Mouse (Mus musculus) CD4-positive, CD25-positive, alpha-beta regulatory T cell, adult 4 months (primary cell): ENCODE data around the gene Arhgap9. TPM values are rescaled to one million over a fixed set of nuclear protein-coding genes. Genes with fewer than 3 reads are reported as not detected.

Experiments used
- ATAC-seq: one replicate; pipeline ENCODE4 v1.8.0; 2017
- polyA plus RNA-seq, 2 experiments: library from polyadenylated mRNA; unstranded; fragments of 100-300 nt; shearing (Covaris generic); gene quantifications; one replicate each; pipeline ENCODE4 v1.2.1; 2017

The Arhgap9 gene
- polyA plus RNA-seq, 2 experiments from 2014 or later, result 92.4 to 118 TPM

GRCm38 (mm10) chr10:127324495-127324894 lies 2.7 kb downstream of the Arhgap9 start:
- ATAC-seq, result peak; percentile 74

GRCm38 (mm10) chr10:127325454-127326016 lies 3.8 kb downstream of the Arhgap9 start:
- ATAC-seq, result peak; percentile 21

GRCm38 (mm10) chr10:127326017-127326801 lies 4.4 kb downstream of the Arhgap9 start:
- peak; percentile 32 for ATAC-seq

GRCm38 (mm10) chr10:127326828-127327227 lies 5.1 kb downstream of the Arhgap9 start:
- ATAC-seq, result no peak

- ATAC-seq, result no peak
Observed at GRCm38 (mm10) chr10:127327461-127328145, 5.8 kb downstream of the Arhgap9 start.

GRCm38 (mm10) chr10:127330212-127330611 lies 8.4 kb downstream of the Arhgap9 start:
- ATAC-seq, result no peak

- peak; percentile 44 for ATAC-seq
Observed at GRCm38 (mm10) chr10:127332211-127332874, 10.6 kb downstream of the Arhgap9 start.

GRCm38 (mm10) chr10:127333152-127333551 lies 11.4 kb downstream of the Arhgap9 start:
- ATAC-seq, result peak; percentile 28

GRCm38 (mm10) chr10:127335271-127335670 lies 13.5 kb downstream of the Arhgap9 start:
- ATAC-seq, result no peak

GRCm38 (mm10) chr10:127336952-127337351 lies 15.2 kb downstream of the Arhgap9 start:
- ATAC-seq, result no peak

GRCm38 (mm10) chr10:127337536-127338099 lies 15.9 kb downstream of the Arhgap9 start:
- ATAC-seq, result peak; percentile 40

- ATAC-seq, result peak; percentile 83
Observed at GRCm38 (mm10) chr10:127338930-127339682, 17.3 kb downstream of the Arhgap9 start.

GRCm38 (mm10) chr10:127339683-127340576 lies 18.2 kb downstream of the Arhgap9 start:
- no peak for ATAC-seq

GRCm38 (mm10) chr10:127340577-127341359 lies 19.0 kb downstream of the Arhgap9 start:
- no peak for ATAC-seq

GRCm38 (mm10) chr10:127341360-127341690 lies 19.6 kb downstream of the Arhgap9 start:
- no peak for ATAC-seq

GRCm38 (mm10) chr10:127341891-127342639 lies 20.3 kb downstream of the Arhgap9 start, which contains the start of gene Gli1:
Gene Gli1, minus strand, starts transcription at chr10:127341974.
- peak; percentile 56 for ATAC-seq

GRCm38 (mm10) chr10:127343029-127343428 lies 21.3 kb downstream of the Arhgap9 start:
- ATAC-seq, result no peak

- ATAC-seq, result no peak
Observed at GRCm38 (mm10) chr10:127346173-127346572, 24.4 kb downstream of the Arhgap9 start.

GRCm38 (mm10) chr10:127348957-127349356 lies 27.2 kb downstream of the Arhgap9 start:
- no peak for ATAC-seq
